In genomic region chr9:120259805-120260204, GRCm38 (mm10) we compare ENCODE assay signal across 9 mouse cellular contexts. TPM values are rescaled to one million over a fixed set of nuclear protein-coding genes. Genes with fewer than 3 reads are reported as not detected.
DNase-seq lines count a peak whose midpoint lies in the region; ATAC-seq and TF ChIP-seq lines count a peak whose summit lies in the region.
"Had no signal": no experiment of that assay in that cellular context is flagged by ENCODE, and none has a peak within 500 bp of the region (broad histone marks: within the 10 kb centered on the region; RNA-seq: fewer than 3 reads in every experiment).

No protein-coding gene starts in this region.

- no peak overlapping the region for H3K4me3 ChIP-seq in hindbrain, embryonic 13.5 days
- no peak overlapping the region for H3K4me3 ChIP-seq in hindbrain, embryonic 12.5 days
- no peak overlapping the region for H3K4me3 ChIP-seq in CH12.LX (replicated peaks in 1 of 3; ENCODE audit: low read depth in 2 of 3, low read length in 2 of 3, poor library complexity in 1 of 3)
- H3K4me3 ChIP-seq: liver, embryonic 15.5 days had no signal

- H3K36me3 ChIP-seq in hindbrain, embryonic 13.5 days = no peaks in the 10 kb centered on the region
- no peaks in the 10 kb centered on the region for H3K36me3 ChIP-seq in hindbrain, embryonic 12.5 days
- H3K36me3 ChIP-seq in CH12.LX (replicated peaks in 1 of 2; ENCODE audit: control insufficient read depth in 1 of 2, insufficient read depth in 1 of 2, low read length in 1 of 2) = no peaks in the 10 kb centered on the region
- H3K36me3 ChIP-seq: liver, embryonic 15.5 days had no signal

- WGBS in hindbrain, embryonic 13.5 days = 43% methylated on average over 8 of the region's 8 CpGs
- WGBS in hindbrain, embryonic 12.5 days = 69% methylated on average over 8 of the region's 8 CpGs

- no peaks in the 10 kb centered on the region for H3K9me3 ChIP-seq in hindbrain, embryonic 13.5 days
- no peaks in the 10 kb centered on the region for H3K9me3 ChIP-seq in hindbrain, embryonic 12.5 days (replicated peaks)
- no peaks in the 10 kb centered on the region for H3K9me3 ChIP-seq in CH12.LX (replicated peaks; ENCODE audit: low read length)
- H3K9me3 ChIP-seq: liver, embryonic 15.5 days had no signal

- no peak overlapping the region for H3K27ac ChIP-seq in hindbrain, embryonic 13.5 days
- H3K27ac ChIP-seq in hindbrain, embryonic 12.5 days = no peak overlapping the region
- H3K27ac ChIP-seq in CH12.LX (ENCODE audit: insufficient read depth, low read depth) = no peak overlapping the region
- H3K27ac ChIP-seq: liver, embryonic 15.5 days had no signal

- in situ Hi-C loops in CH12.LX (cut with MboI; ENCODE audit: low pct_ligation_motif_present, low pct_unique_long_range_greater_than_20kb, low sequenced_read_pairs) = no loop called here

- ATAC-seq in hindbrain, embryonic 13.5 days (ENCODE audit: low FRiP score) = no peak
- no peak for ATAC-seq in hindbrain, embryonic 12.5 days (ENCODE audit: low FRiP score)

- dilution Hi-C loops in CH12.LX (cut with MboI; ENCODE audit: extremely low pct_ligation_motif_present, extremely low pct_unique_long_range_greater_than_20kb, low sequenced_read_pairs) = no loop called here

- no peak for TF ChIP-seq CTCF in CH12.LX (conservative IDR thresholded peaks at IDR 0.05 in 1 of 2, IDR thresholded peaks at IDR 0.05 in 1 of 2; ENCODE audit: low read depth in 2 of 2, low read length in 2 of 2)
- TF ChIP-seq CTCF in brain, embryonic 14.5 days (IDR thresholded peaks at IDR 0.05; ENCODE audit: borderline replicate concordance, extremely low read depth, insufficient read depth, insufficient read length) = no peak

- H3K27me3 ChIP-seq in hindbrain, embryonic 13.5 days = no peaks in the 10 kb centered on the region
- no peaks in the 10 kb centered on the region for H3K27me3 ChIP-seq in hindbrain, embryonic 12.5 days
- no peaks in the 10 kb centered on the region for H3K27me3 ChIP-seq in CH12.LX (replicated peaks)
- H3K27me3 ChIP-seq: liver, embryonic 15.5 days had no signal

- no peak for TF ChIP-seq RAD21 in CH12.LX (IDR thresholded peaks at IDR 0.05; ENCODE audit: low read depth, low read length)

- H3K4me2 ChIP-seq in hindbrain, embryonic 13.5 days = 0 out of 2 replicates have a peak overlapping the region, but pooled peaks have one; percentile 6
- no peak overlapping the region for H3K4me2 ChIP-seq in hindbrain, embryonic 12.5 days (replicated peaks)
- no peak overlapping the region for H3K4me2 ChIP-seq in CH12.LX (ENCODE audit: insufficient read depth, low read depth, poor library complexity, severe bottlenecking)
- H3K4me2 ChIP-seq: liver, embryonic 15.5 days had no signal

- no peaks in the 10 kb centered on the region for H3K79me2 ChIP-seq in CH12.LX (replicated peaks; ENCODE audit: control insufficient read depth, extremely low read depth, insufficient read depth, poor library complexity, severe bottlenecking)

- TF ChIP-seq POLR2A in CH12.LX (IDR thresholded peaks at IDR 0.05; ENCODE audit: low read depth, low read length) = no peak
- no peak for TF ChIP-seq POLR2A in brain, embryonic 14.5 days (IDR thresholded peaks at IDR 0.05; ENCODE audit: borderline replicate concordance, extremely low read depth, insufficient read depth, insufficient read length, poor library complexity, severe bottlenecking)

- peak; percentile 56 for DNase-seq in CH12.LX (ENCODE audit: extremely low read depth)
- peak; percentile 89 for DNase-seq in brain, embryonic 14.5 days (ENCODE audit: low read depth)
- peak; percentile 44 to 72 for DNase-seq in layer of hippocampus, adult 8-10 months (ENCODE audit: low spot score in 2 of 2)
- peak; percentile 58 for DNase-seq in thymus, postnatal 0 days (ENCODE audit: low spot score)
- DNase-seq in c-Kit-positive CD71-positive TER-119-positive erythroid progenitor cells, embryonic 14.5 days (ENCODE audit: low spot score) = no peak
- DNase-seq in urinary bladder, postnatal 4 days (ENCODE audit: low spot score in 2 of 2) = no peak

- TF ChIP-seq EP300 in CH12.LX (IDR thresholded peaks at IDR 0.05; ENCODE audit: low read length) = no peak

- H3K4me1 ChIP-seq in hindbrain, embryonic 13.5 days (replicated peaks) = peaks cover 26% of the 10 kb centered on the region
- peaks cover 7% of the 10 kb centered on the region for H3K4me1 ChIP-seq in hindbrain, embryonic 12.5 days
- peaks cover 3 to 21% of the 10 kb centered on the region in 2 experiments; a peak in 3 of 4 replicates for H3K4me1 ChIP-seq in CH12.LX (ENCODE audit: control insufficient read depth in 1 of 2, insufficient read depth in 2 of 2)
- H3K4me1 ChIP-seq: liver, embryonic 15.5 days had no signal

- H3K9ac ChIP-seq in hindbrain, embryonic 13.5 days = no peak overlapping the region
- H3K9ac ChIP-seq in hindbrain, embryonic 12.5 days = no peak overlapping the region
- no peak overlapping the region for H3K9ac ChIP-seq in CH12.LX (ENCODE audit: insufficient read depth, low read depth)
- H3K9ac ChIP-seq: liver, embryonic 15.5 days had no signal

TF ChIP-seq in CH12.LX, 34 proteins besides CTCF, POLR2A, EP300 and RAD21:
- TF ChIP-seq BHLHE40 (IDR thresholded peaks at IDR 0.05; ENCODE audit: low read depth, low read length) (0 out of 2 replicates have a peak, but pooled peaks have one; percentile 5), NRF1 (IDR thresholded peaks at IDR 0.05; ENCODE audit: low read depth, low read length) (no peak)

RNA-seq across cellular contexts. Expression of gene Myrip, which starts 41.5 kb away (rescaled TPM):
- polyA plus RNA-seq in hindbrain, embryonic 13.5 days (2015; fragmentation: Nextera tagmentation; extraction: Ambion mirVana) = 3.7 and 4.3 TPM in 2 replicates
- 1.8 and 2.9 TPM in 2 replicates for polyA plus RNA-seq in hindbrain, embryonic 12.5 days (2016; fragmentation: Nextera tagmentation; extraction: Ambion mirVana)
- total RNA-seq in CH12.LX (2012; rRNA removed) (not detected in 2 replicates), CH12.LX (2014; rRNA removed) (not detected in 2 replicates)
- not detected in 2 replicates for polyA plus RNA-seq in CH12.LX (2012; ENCODE audit: insufficient read length, low read depth)
- 3.9 and 8.0 TPM in 2 replicates for polyA plus RNA-seq in brain, embryonic 14.5 days (2012; rRNA removed)
- 10 to 100 TPM; 45.8 to 63.9 (median 55.6) TPM for total RNA-seq in layer of hippocampus, adult 8-10 months (2022)
- polyA plus RNA-seq in thymus, postnatal 0 days (2015; fragmentation: Nextera tagmentation; extraction: Ambion mirVana) = 0.40 TPM in 1 of 2 replicates, not detected in the other

Comparison
In these comparisons a context has a peak if more than half of its experiments do, and no peak if none do; other contexts are left out.
1. DNase-seq: peak in CH12.LX (single experiment), brain, embryonic 14.5 days (single experiment), layer of hippocampus, adult 8-10 months (2 of 2) and thymus, postnatal 0 days (single experiment); none in c-Kit-positive CD71-positive TER-119-positive erythroid progenitor cells, embryonic 14.5 days (single experiment) and urinary bladder, postnatal 4 days (0 of 2).